Mouse (Mus musculus) heart, postnatal 14 days (tissue): ENCODE results near the gene Ebi3. TPM values are rescaled to one million over a fixed set of nuclear protein-coding genes. Genes with fewer than 3 reads are reported as not detected.

Experiments
- DNase-seq, 2 experiments: peaks; one replicate each; pipeline ENCODE4 v3.0.0; 2021 to 2022
- intact Hi-C: fragments of 180-260 bp; cut with DNase I; formaldehyde crosslinking; loops from one replicate; pipeline ENCODE4 v1.15.1; 2025
- total RNA-seq, 2 experiments: library from RNA; stranded (reverse); gene quantifications; 2 replicates each; pipeline ENCODE4 v1.2.3; 2021

The Ebi3 gene
- total RNA-seq, 2 experiments from 2014 or later = 0.63 to 0.81 TPM

GRCm38 (mm10) chr17:55990278-55990898, 37.9 kb downstream of the Ebi3 start:
- DNase-seq = no peak
- intact Hi-C loops = no loop called here

- intact Hi-C loops = no loop called here
- peak in 1 of 2 experiments; percentile 38 for DNase-seq
These were observed 43.6 kb downstream of the Ebi3 start for GRCm38 (mm10) chr17:55996007-55996406.

- intact Hi-C loops = no loop called here
- no peak for DNase-seq
These were observed 47.5 kb downstream of the Ebi3 start for GRCm38 (mm10) chr17:55999794-56000499.

DNA sequence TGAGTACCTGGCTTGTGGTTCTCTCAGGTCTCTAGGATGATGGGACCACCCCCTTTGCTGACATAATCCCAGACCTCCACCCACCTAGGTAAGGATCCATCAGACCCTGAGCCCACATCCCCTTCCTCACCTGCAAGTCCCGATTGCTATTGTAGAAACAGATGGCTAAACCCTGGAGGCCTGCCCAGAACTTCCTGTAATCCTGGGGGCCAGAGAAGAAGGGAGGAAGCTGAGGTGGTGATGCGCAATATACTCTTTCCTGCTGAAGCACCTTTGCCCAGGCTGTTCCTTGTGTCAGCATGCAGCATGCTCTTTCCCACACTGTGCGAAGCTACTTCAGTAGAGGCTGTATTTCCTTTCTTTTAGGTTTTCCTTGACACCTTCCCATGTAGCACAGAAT, 50.6 kb downstream of the Ebi3 start:
- intact Hi-C loops = no loop called here
- DNase-seq = no peak

DNA sequence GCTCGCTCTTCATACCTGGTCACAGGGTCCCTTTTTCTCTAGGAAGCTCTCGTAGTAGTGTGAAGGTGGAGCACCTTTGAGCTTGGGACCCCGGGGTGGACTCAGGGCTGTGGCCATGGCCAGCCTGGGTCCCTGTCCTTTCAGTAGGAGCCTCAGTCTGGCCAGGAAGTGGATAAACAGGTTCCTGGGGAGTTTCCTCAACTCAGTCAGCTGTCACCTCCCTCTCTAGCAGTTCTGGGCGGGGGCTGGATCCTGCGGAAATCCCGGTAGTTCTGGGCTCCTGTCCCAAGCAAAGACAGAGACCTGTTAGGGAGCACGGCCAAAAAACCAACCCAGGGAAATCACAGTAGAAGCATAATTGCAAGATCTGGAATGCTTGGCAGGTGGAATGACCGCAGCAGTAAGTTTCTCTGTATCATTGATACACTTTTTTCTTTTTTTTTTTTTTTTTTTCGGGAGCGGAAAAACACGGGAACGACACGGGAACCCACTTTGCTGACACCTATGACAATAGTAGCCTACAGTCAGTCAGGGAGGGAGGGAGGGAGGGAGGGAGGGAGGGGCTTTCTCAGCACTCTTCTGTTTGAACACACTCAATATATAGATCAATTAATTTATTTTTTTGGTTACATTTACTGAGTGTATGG, 53.1 kb downstream of the Ebi3 start, which contains the start of the genes Stap2 and Mpnd:
TSS of gene Stap2 (minus strand) at position 170 of the 647 bp plus-strand sequence.
TSS of gene Mpnd (plus strand) at position 297 of the 647 bp plus-strand sequence.
- peak; percentile 52 to 59 for DNase-seq
- intact Hi-C loops = no loop called here

Other genes starting within 250 kb of the Ebi3 start
- gene Pot1b, start 240.0 kb upstream of the Ebi3 start, total RNA-seq = 1 to 10 TPM; 3.3 to 3.8 TPM
- gene Adgre4, start 202.7 kb upstream of the Ebi3 start, total RNA-seq = under 1 TPM; 0.41 to 0.55 TPM
- 1 to 10 TPM; 3.4 to 4.3 TPM for gene Zfp119a, start 73.7 kb upstream of the Ebi3 start, total RNA-seq
- gene Zfp959, start 60.5 kb upstream of the Ebi3 start, total RNA-seq = 1 to 10 TPM; 4.6 to 5.3 TPM
- gene Zfp119b, start 3.1 kb upstream of the Ebi3 start, total RNA-seq = 1 to 10 TPM; 3.3 to 4.1 TPM
- 10 to 100 TPM; 10.8 to 12.6 TPM for gene Yju2, start 6.5 kb downstream of the Ebi3 start, total RNA-seq
- gene Shd, start 17.8 kb downstream of the Ebi3 start, total RNA-seq = 1 to 10 TPM; 1.3 to 3.1 TPM
- gene Fsd1, start 33.9 kb downstream of the Ebi3 start, total RNA-seq = under 1 TPM in 1 of 2 experiments, not detected in 1; 0.74 TPM
- 10 to 100 TPM; 15.9 to 17.9 TPM for gene Stap2, start 52.9 kb downstream of the Ebi3 start, total RNA-seq
- 10 to 100 TPM; 44.1 to 49.9 TPM for gene Mpnd, start 53.1 kb downstream of the Ebi3 start, total RNA-seq
- gene Sh3gl1, start 84.0 kb downstream of the Ebi3 start, total RNA-seq = 10 to 100 TPM; 23.0 to 24.1 TPM
- 1 to 10 TPM; 2.6 to 3.4 TPM for gene Chaf1a, start 87.8 kb downstream of the Ebi3 start, total RNA-seq
- 10 to 100 TPM; 46.9 to 50.5 TPM for gene Ubxn6, start 122.4 kb downstream of the Ebi3 start, total RNA-seq
- gene Hdgfl2, start 127.0 kb downstream of the Ebi3 start, total RNA-seq = 10 to 100 TPM; 37.3 to 39.8 TPM
- 100 to 1,000 TPM; 125 to 147 TPM for gene Plin4, start 157.2 kb downstream of the Ebi3 start, total RNA-seq
- gene Plin5, start 165.0 kb downstream of the Ebi3 start, total RNA-seq = 100 to 1,000 TPM; 154 to 166 TPM
- gene Lrg1, start 169.4 kb downstream of the Ebi3 start, total RNA-seq = 10 to 100 TPM; 36.7 to 45.8 TPM
- gene Sema6b, start 187.7 kb downstream of the Ebi3 start, total RNA-seq = 10 to 100 TPM; 14.5 to 14.7 TPM
- gene Tnfaip8l1, start 209.8 kb downstream of the Ebi3 start, total RNA-seq = 1 to 10 TPM; 3.5 to 5.1 TPM
- 10 to 100 TPM; 33.2 to 34.6 TPM for gene Mydgf, start 231.3 kb downstream of the Ebi3 start, total RNA-seq